Mouse (Mus musculus): Measurements from ENCODE around the gene Sec1. TPM values are rescaled to one million over a fixed set of nuclear protein-coding genes. Genes with fewer than 3 reads are reported as not detected.

Gene Sec1
- polyA plus RNA-seq, 1 experiment from 2014 or later = 4.4 TPM

DNA sequence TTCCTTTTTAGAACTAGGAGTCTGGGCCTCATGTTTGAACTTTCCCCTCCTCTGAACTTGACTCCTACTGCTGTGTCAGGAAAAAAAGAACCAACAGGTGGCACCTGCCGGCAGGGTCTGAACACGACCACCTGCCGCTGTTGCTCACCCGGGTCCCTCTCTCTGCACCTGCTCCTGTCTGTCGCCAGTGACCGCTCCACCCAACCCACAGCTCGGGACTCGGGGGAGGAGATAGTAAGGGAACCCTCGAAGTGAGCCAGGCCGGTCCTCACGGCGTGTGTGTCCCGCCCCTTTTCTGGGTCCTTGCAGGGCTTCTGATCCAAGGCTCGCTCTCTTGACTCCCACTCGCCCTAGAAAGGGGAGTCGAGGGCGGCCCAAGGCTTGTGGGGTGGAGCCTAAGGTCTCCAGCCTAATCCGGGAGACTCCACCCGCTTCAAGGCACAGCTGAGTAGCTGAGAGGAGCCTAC lies 54.6 kb downstream of the Sec1 start, which contains the start of gene Mamstr:
Gene Mamstr (plus strand): TSS at position 417 of the 467 bp plus-strand sequence.
- DNase-seq (ENCODE audit: low read depth, low spot score) = no peak
- no peak for TF ChIP-seq CTCF (IDR thresholded peaks at IDR 0.05)
- ChIA-PET CTCF (interaction anchor here (2.1 kb wide), 1 partner anchor 43 kb away, joined by 6 read pairs; no protein-coding TSS in a partner anchor), POLR2A (no interaction called here)
- ATAC-seq = no peak
- H3K27me3 ChIP-seq = no peaks in the 10 kb centered on the region
- in situ Hi-C loops (cut with MboI; ENCODE audit: low pct_unique_long_range_greater_than_20kb) = no loop called here

GRCm38 (mm10) chr7:45638623-45639401 lies 55.4 kb downstream of the Sec1 start:
- CTCF ChIA-PET = interaction anchor here (2.1 kb wide), 1 partner anchor 44 kb away, joined by 6 read pairs; no protein-coding TSS in a partner anchor
- POLR2A ChIA-PET = no interaction called here
- DNase-seq (ENCODE audit: low read depth, low spot score) (no peak), ATAC-seq (no peak)
- TF ChIP-seq CTCF (IDR thresholded peaks at IDR 0.05) = no peak
- in situ Hi-C loops (cut with MboI; ENCODE audit: low pct_unique_long_range_greater_than_20kb) = no loop called here
- H3K27me3 ChIP-seq = no peaks in the 10 kb centered on the region

DNA sequence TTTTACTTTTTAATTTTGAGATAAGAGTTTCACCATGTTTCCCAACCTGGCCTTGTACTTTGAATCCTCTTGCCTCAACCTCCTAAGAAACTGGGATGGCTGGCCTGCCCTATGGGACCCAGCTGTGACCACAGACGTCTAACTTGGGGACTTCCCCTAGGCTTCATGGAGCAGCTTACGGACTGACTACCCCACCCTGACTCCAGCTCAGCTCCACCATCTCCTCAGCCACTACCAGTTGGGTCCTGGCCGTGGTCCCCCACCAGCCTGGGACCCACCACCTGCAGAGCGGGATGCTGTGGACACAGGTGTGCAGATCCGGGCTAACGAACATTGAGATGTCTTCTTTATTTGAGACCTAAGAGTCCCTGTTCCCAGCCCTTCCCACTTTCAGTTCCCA lies 56.5 kb downstream of the Sec1 start:
- ChIA-PET POLR2A (no interaction called here), CTCF (interaction anchor here (1.6 kb wide), 1 partner anchor 44 kb away, joined by 4 read pairs; no protein-coding TSS in a partner anchor)
- no peak for TF ChIP-seq CTCF (IDR thresholded peaks at IDR 0.05)
- in situ Hi-C loops (cut with MboI; ENCODE audit: low pct_unique_long_range_greater_than_20kb) = no loop called here
- ATAC-seq (no peak), DNase-seq (ENCODE audit: low read depth, low spot score) (no peak)
- H3K27me3 ChIP-seq = no peaks in the 10 kb centered on the region

- in situ Hi-C loops (cut with MboI; ENCODE audit: low pct_unique_long_range_greater_than_20kb) = no loop called here
- no peak for TF ChIP-seq CTCF (IDR thresholded peaks at IDR 0.05)
- POLR2A ChIA-PET = no interaction called here
- ATAC-seq (no peak), DNase-seq (ENCODE audit: low read depth, low spot score) (no peak)
- CTCF ChIA-PET = interaction anchor here (1.3 to 1.6 kb wide), 2 partner anchors 12 to 43 kb away, joined by 3 to 4 read pairs; no protein-coding TSS in a partner anchor
- H3K27me3 ChIP-seq = no peaks in the 10 kb centered on the region
Measured at GRCm38 (mm10) chr7:45635711-45636688, 58.2 kb downstream of the Sec1 start.

DNA sequence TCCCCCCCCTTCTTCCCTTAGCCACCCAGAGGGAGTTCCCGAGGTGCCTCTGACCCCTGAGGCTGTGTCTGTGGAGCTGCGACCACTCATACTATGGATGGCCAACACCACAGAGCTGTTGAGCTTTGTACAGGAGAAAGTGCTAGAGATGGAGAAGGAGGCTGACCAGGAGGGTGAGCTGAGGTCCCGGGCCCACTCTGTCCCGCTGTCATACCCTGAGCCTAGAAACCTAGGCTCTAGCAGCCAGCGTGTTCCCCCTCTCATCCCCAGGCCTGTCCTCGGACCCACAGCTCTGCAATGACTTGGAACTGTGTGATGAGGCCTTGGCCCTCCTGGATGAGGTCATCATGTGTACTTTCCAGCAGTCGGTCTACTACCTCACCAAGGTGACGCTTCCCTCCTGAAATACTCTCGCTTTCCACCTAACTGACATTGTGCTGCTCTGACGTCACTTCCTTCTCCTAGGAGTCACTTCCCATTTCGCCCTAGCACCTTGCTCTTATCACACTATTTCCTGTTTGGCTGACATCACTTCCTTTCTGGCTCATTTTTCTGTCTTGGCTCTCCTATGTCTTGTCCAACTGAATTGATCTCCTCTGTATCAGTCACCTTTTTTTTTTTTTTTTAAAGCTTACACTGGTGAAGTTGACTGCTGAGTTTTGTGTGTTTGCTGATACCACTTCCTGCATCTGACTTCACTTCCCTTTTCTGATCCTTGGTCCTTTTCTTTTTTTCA lies 59.1 kb downstream of the Sec1 start:
- POLR2A ChIA-PET = no interaction called here

DNA sequence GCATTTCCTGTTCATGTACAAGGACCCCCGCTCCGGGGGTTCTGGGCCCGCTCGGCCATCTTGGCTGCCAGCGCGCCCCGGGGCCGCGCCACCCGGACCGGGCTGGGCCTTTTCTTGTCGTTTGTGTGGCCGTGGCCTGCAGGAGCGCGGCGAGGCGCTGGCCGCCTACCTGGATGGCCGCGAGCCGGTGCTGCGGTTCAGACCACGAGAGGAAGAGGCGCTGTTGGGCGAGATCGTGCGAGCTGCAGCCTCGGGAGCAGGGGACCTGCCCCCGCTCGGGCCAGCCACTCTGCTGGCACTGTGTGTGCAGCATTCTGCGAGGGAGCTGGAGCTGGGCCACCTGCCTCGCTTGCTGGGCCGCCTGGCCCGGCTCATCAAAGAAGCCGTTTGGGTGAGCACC lies 61.7 kb downstream of the Sec1 start:
- TF ChIP-seq CTCF (IDR thresholded peaks at IDR 0.05) = no peak
- ATAC-seq = no peak
- in situ Hi-C loops (cut with MboI; ENCODE audit: low pct_unique_long_range_greater_than_20kb) = no loop called here
- no peak for DNase-seq (ENCODE audit: low read depth, low spot score)
- ChIA-PET CTCF (interaction anchor here (1.6 kb wide), 1 partner anchor 50 kb away, joined by 5 read pairs; no protein-coding TSS in a partner anchor), POLR2A (no interaction called here)
- no peaks in the 10 kb centered on the region for H3K27me3 ChIP-seq

More for the DNA sequence above, 59.1 kb downstream of the Sec1 start:
- in situ Hi-C loops (cut with MboI; ENCODE audit: low pct_unique_long_range_greater_than_20kb) = no loop called here
- DNase-seq (ENCODE audit: low read depth, low spot score) (no peak), ATAC-seq (no peak)
- TF ChIP-seq CTCF (IDR thresholded peaks at IDR 0.05) = no peak
- no peaks in the 10 kb centered on the region for H3K27me3 ChIP-seq
- CTCF ChIA-PET = interaction anchor here (1.3 kb wide), 1 partner anchor 11 kb away, joined by 3 read pairs; no protein-coding TSS in a partner anchor

GRCm38 (mm10) chr7:45630064-45630907 lies 63.9 kb downstream of the Sec1 start:
- DNase-seq (ENCODE audit: low read depth, low spot score) = no peak
- ChIA-PET POLR2A (interaction anchor here (1.6 kb wide), 1 partner anchor 13 kb away, joined by 4 read pairs; no protein-coding TSS in a partner anchor), CTCF (interaction anchor here (3.1 kb wide), 1 partner anchor 53 kb away, joined by 19 read pairs; the partner anchor contains the start of gene Ntn5)
- H3K27me3 ChIP-seq = no peaks in the 10 kb centered on the region
- no peak for ATAC-seq
- in situ Hi-C loops (cut with MboI; ENCODE audit: low pct_unique_long_range_greater_than_20kb) = no loop called here
- TF ChIP-seq CTCF (IDR thresholded peaks at IDR 0.05) = no peak

- POLR2A ChIA-PET = interaction anchor here (0.5 to 1.8 kb wide), 6 partner anchors 9 to 63 kb away, joined by 3 to 4 read pairs (median 3); no protein-coding TSS in a partner anchor
- ATAC-seq = peak; percentile 71
- no peaks in the 10 kb centered on the region for H3K27me3 ChIP-seq
- DNase-seq (ENCODE audit: low read depth, low spot score) = no peak
- CTCF ChIA-PET = interaction anchor here (1.0 to 3.1 kb wide), 3 partner anchors 11 to 55 kb away, joined by 3 to 19 read pairs (median 4); partner anchors contain the start of genes Fut1 and Ntn5
- no peak for TF ChIP-seq CTCF (IDR thresholded peaks at IDR 0.05)
- in situ Hi-C loops (cut with MboI; ENCODE audit: low pct_unique_long_range_greater_than_20kb) = no loop called here
Measured at GRCm38 (mm10) chr7:45628364-45629294, 65.6 kb downstream of the Sec1 start.

Other genes with a start within 250 kb of the Sec1 start
- 15.6 TPM for gene Ftl1, start 234.5 kb downstream of the Sec1 start, polyA plus RNA-seq (2021)
- 201 TPM for gene Bax, start 227.5 kb downstream of the Sec1 start, polyA plus RNA-seq (2021)
- gene Tulp2, start 212.5 kb downstream of the Sec1 start, polyA plus RNA-seq (2021) = 0.47 TPM
- gene Gm45808, start 207.6 kb downstream of the Sec1 start, polyA plus RNA-seq (2021) = not detected
- gene Dhdh, start 205.6 kb downstream of the Sec1 start, polyA plus RNA-seq (2021) = 0.06 TPM
- 506 TPM for gene Nucb1, start 184.0 kb downstream of the Sec1 start, polyA plus RNA-seq (2021)
- 123 TPM for gene Ppp1r15a, start 168.1 kb downstream of the Sec1 start, polyA plus RNA-seq (2021)
- gene Plekha4, start 168.1 kb downstream of the Sec1 start, polyA plus RNA-seq (2021) = 2.2 TPM
- 1.6 TPM for gene Hsd17b14, start 139.5 kb downstream of the Sec1 start, polyA plus RNA-seq (2021)
- gene Bcat2, start 124.2 kb downstream of the Sec1 start, polyA plus RNA-seq (2021) = 57.2 TPM
- gene Fgf21, start 78.9 kb downstream of the Sec1 start, polyA plus RNA-seq (2021) = 0.14 TPM
- gene Fut1, start 77.1 kb downstream of the Sec1 start, polyA plus RNA-seq (2021) = 0.91 TPM
- 0.12 TPM for gene Izumo1, start 72.6 kb downstream of the Sec1 start, polyA plus RNA-seq (2021)
- gene Rasip1, start 66.9 kb downstream of the Sec1 start, polyA plus RNA-seq (2021) = 1.6 TPM
- gene Mamstr, start 54.4 kb downstream of the Sec1 start, polyA plus RNA-seq (2021) = 0.40 TPM
- 0.23 TPM for gene Fut2, start 28.0 kb downstream of the Sec1 start, polyA plus RNA-seq (2021)
- gene Ntn5, start 10.4 kb downstream of the Sec1 start, polyA plus RNA-seq (2021) = 2.3 TPM
- gene Car11, start 5.4 kb upstream of the Sec1 start, polyA plus RNA-seq (2021) = 43.7 TPM
- 73.2 TPM for gene Dbp, start 10.7 kb upstream of the Sec1 start, polyA plus RNA-seq (2021)
- gene Rpl18, start 21.1 kb upstream of the Sec1 start, polyA plus RNA-seq (2021) = 807 TPM
- 28.0 TPM for gene Sphk2, start 23.6 kb upstream of the Sec1 start, polyA plus RNA-seq (2021)
- 0.04 TPM for gene Fam83e, start 26.8 kb upstream of the Sec1 start, polyA plus RNA-seq (2021)
- not detected for gene Spaca4, start 31.4 kb upstream of the Sec1 start, polyA plus RNA-seq (2021)
- gene Lmtk3, start 89.3 kb upstream of the Sec1 start, polyA plus RNA-seq (2021) = 12.0 TPM
- 1.4 TPM for gene Sult2b1, start 90.3 kb upstream of the Sec1 start, polyA plus RNA-seq (2021)
- 149 TPM for gene Cyth2, start 120.2 kb upstream of the Sec1 start, polyA plus RNA-seq (2021)
- gene Kcnj14, start 130.4 kb upstream of the Sec1 start, polyA plus RNA-seq (2021) = 16.6 TPM
- 32.6 TPM for gene Grwd1, start 136.5 kb upstream of the Sec1 start, polyA plus RNA-seq (2021)
- gene Kdelr1, start 178.4 kb upstream of the Sec1 start, polyA plus RNA-seq (2021) = 234 TPM
- 1.9 TPM for gene Grin2d, start 184.0 kb upstream of the Sec1 start, polyA plus RNA-seq (2021)
- 0.63 TPM for gene Syngr4, start 202.3 kb upstream of the Sec1 start, polyA plus RNA-seq (2021)
- gene Tmem143, start 202.5 kb upstream of the Sec1 start, polyA plus RNA-seq (2021) = 34.7 TPM
- 26.7 TPM for gene Emp3, start 227.0 kb upstream of the Sec1 start, polyA plus RNA-seq (2021)
- 0.64 TPM for gene Ccdc114, start 229.7 kb upstream of the Sec1 start, polyA plus RNA-seq (2021)